Mouse (Mus musculus): ENCODE measurements at regions not wholly inside any gene's neighbourhood (a gene's known extent, or its start where the extent isn't known, plus 50 kb on each side); places are given as distances from the start of the nearest gene placed in this dataset.

DNA sequence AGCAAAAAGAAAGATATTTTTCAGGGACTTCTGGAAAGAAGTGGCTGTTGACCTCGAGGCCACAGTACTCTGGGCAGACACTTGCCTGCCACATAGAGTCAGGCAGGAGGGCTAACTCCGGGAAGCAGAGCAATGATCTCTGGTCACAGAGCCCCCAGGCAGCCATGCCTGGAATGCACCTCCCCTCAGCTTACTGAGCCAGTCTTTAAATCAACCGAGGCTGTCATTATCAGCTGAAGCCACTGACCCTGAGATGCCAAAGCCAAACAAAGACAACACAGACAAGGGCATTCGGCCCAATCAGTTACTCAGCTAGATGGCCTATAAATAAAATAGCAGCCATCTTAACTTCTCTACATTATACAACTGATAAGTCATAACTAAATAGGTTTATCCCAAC lies 52.2 kb upstream of the Foxo6 start:
- intact Hi-C loops (cut with DNase I): no loop called here

DNA sequence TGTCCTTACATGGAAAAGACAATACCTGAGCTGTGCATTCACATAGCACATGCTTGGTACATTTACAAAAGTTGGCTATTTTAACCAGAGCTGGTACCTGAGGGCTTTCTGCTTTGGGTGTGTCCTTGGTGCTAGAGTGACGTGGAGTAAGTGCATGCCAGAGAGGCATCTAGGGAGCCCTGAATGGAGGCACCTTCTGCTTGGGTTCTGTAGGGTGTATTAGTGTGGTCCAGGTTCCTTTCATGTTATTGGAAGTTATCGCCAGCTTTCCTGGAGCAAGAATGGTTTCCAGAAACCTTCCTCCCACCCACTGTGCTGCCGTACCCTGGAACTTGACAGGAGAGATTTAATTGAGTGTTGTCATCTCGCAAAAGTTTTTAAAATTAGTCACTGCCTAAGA lies 53.5 kb upstream of the Foxo6 start:
- H3K27ac ChIP-seq: no peak overlapping the region
- TF ChIP-seq CTCF (IDR thresholded peaks at IDR 0.05): no peak
- intact Hi-C loops (cut with DNase I): no loop called here
- no peak overlapping the region for H3K4me3 ChIP-seq
- no peak for DNase-seq (ENCODE audit: extremely low spot score in 1 of 2, low spot score in 2 of 2)

More for the DNA sequence above, 52.2 kb upstream of the Foxo6 start:
- no peak overlapping the region for H3K27ac ChIP-seq
- H3K4me3 ChIP-seq: no peak overlapping the region
- DNase-seq (ENCODE audit: extremely low spot score in 1 of 2, low spot score in 2 of 2): no peak
- no peak for TF ChIP-seq CTCF (IDR thresholded peaks at IDR 0.05)

DNA sequence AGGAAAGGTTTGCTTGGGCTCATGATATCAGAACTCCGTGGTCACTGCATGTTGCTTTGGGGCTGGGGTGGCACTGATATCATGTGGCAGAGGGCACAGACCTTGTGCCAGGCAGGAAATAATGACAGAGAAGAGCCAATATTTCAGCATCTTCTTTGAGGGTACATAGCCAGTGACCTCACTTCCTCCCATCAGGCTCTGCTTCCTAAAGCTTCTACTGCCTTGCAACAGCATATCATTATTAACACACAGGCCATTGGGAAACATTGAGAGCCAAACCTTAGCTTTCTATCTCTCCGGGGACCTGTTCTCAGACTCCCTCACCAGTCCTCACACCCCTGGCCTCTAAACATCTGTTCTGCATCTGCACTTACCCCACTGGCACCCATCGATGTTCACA lies 54.8 kb upstream of the Foxo6 start:
- no peak overlapping the region for H3K4me3 ChIP-seq
- DNase-seq (ENCODE audit: extremely low spot score in 1 of 2, low spot score in 2 of 2): no peak
- intact Hi-C loops (cut with DNase I): no loop called here

DNA sequence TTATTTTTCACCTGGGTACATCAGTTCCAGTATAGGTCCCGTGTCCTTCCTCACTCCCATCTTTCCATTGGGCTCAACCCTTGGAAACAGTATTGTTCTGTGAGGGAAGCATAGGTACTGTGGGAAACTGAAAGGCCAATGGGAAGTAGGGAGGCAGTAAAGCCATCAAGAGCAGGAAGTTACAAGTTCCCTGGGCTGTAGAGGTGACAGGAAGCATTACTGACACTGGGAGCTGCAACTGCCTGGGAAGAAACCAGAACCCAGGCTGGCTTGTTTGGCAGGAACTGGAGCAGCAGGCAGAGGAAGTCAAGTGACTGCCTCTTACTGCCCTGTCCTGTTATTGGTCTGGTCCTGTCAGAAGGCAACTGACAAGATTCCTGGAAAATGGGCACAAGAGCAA lies 55.5 kb upstream of the Foxo6 start:
- TF ChIP-seq CTCF (IDR thresholded peaks at IDR 0.05): no peak

More for the DNA sequence above, 54.8 kb upstream of the Foxo6 start:
- H3K27ac ChIP-seq: no peak overlapping the region
- no peak for TF ChIP-seq CTCF (IDR thresholded peaks at IDR 0.05)

DNA sequence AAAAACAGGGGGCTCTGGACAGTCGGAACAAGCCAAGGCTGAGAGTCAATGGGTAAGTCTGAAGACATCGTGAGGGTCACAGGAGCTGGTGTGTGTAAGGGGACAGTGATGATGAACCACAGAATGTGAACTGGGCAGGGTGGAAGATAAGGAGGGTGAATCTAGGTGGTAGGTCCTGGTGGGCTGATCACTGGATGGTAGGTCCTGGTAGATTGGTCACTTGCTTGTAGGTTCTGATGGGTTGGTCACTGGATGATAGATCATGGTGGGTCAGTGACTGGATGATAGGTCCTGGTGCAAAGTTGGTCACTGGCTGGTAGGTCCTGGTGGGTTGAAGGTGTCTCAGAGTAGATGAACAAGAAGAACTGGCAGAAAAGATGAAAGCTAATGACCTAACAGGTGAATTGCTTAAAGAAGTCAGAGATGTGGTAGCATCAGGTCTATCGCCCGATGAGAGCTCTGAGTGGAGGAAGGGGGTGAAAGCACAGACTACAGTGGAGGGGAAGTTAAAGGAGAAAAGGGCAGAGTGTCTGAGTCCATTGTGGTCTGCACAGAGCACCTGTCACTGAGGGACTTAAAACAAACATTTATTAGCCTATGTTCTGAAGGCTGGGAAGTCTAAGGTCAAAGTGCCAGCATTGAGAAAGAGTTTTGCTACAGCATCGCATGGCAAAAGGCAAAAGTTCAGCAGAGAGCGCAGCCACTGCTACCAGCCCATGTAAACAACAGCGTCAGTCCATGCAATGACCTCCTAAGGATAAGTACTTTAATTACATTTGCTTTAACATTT lies 58.7 kb upstream of the Foxo6 start:
- H3K27ac ChIP-seq: no peak overlapping the region
- intact Hi-C loops (cut with DNase I): no loop called here
- TF ChIP-seq CTCF (IDR thresholded peaks at IDR 0.05): no peak
- H3K4me3 ChIP-seq: no peak overlapping the region
- no peak for DNase-seq (ENCODE audit: extremely low spot score in 1 of 2, low spot score in 2 of 2)

More for the DNA sequence above, 55.5 kb upstream of the Foxo6 start:
- no peak for DNase-seq (ENCODE audit: extremely low spot score in 1 of 2, low spot score in 2 of 2)
- no peak overlapping the region for H3K27ac ChIP-seq
- intact Hi-C loops (cut with DNase I): no loop called here
- no peak overlapping the region for H3K4me3 ChIP-seq

DNA sequence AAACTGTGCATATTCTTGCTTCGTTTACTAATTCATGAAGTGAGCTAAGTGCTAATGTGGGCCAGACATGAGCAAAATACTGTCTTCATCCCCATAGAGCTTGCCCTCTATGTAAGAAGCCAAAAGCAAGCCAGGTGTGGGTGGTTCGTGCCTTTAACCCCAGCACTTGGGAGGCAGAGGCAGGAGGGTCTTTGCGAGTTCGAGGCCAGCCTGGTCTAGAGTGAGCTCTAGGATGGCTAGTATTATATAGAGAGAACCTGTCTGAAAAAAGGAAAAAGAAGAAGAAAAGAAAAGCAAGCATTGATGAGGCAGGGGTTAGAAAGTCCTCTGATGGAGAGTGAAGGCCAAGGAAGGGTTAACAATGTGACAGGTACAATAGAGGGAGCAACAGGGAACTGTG lies 55.2 kb upstream of the Scmh1 start:
- no peak for DNase-seq (ENCODE audit: extremely low spot score in 1 of 2, low spot score in 2 of 2)
- Histone ChIP-seq H3K4me3 (no peak overlapping the region), H3K27ac (no peak overlapping the region)
- TF ChIP-seq CTCF (IDR thresholded peaks at IDR 0.05): no peak
- intact Hi-C loops (cut with DNase I): no loop called here

DNA sequence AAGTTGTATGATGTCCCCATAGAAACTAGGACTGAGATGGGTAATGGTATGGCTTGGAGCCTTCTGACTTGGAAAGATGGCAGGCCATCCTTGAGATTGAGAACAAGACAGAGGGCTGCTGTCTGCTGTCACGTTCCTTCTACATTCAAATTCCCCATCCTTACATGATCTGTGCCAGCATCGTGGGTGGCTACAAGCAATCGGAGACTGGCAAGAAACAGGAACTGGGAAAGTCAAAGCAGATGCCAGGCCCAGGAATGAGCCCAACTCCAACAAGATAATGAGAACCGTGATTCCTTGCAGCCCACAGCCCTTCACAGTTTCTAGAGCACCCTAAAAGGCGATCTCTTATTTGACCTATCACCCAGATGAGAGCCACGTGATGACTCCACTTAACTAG lies 51.3 kb upstream of the Scmh1 start:
- intact Hi-C loops (cut with DNase I): no loop called here
- peak in 1 of 2 experiments; percentile 17 for DNase-seq (ENCODE audit: extremely low spot score in 1 of 2, low spot score in 2 of 2)

More for the DNA sequence above, 51.3 kb upstream of the Scmh1 start:
- no peak overlapping the region for H3K4me3 ChIP-seq
- TF ChIP-seq CTCF (IDR thresholded peaks at IDR 0.05): no peak
- H3K27ac ChIP-seq: no peak overlapping the region
